Mouse (Mus musculus): ENCODE measurements around the gene Mbtps1. TPM values are rescaled to one million over a fixed set of nuclear protein-coding genes. Genes with fewer than 3 reads are reported as not detected.

Gene Mbtps1
- polyA plus RNA-seq, 1 experiment from 2014 or later = 42.5 TPM

- no peaks in the 10 kb centered on the region for H3K4me1 ChIP-seq (ENCODE audit: control insufficient read depth, insufficient read depth, low read length)
- no peak overlapping the region for H3K4me3 ChIP-seq (ENCODE audit: low read depth, low read length)
- H3K27me3 ChIP-seq (ENCODE audit: control insufficient read depth, insufficient read depth, low read length) = no peaks in the 10 kb centered on the region
- H3K36me3 ChIP-seq (ENCODE audit: control insufficient read depth, insufficient read depth, low read length) = peaks cover 61% of the 10 kb centered on the region
- WGBS = 42% methylated on average over 5 of the region's 5 CpGs
- no peak overlapping the region for H3K27ac ChIP-seq (ENCODE audit: low read depth, low read length)
- peak; percentile 65 for ATAC-seq (ENCODE audit: low read depth)
- H3K9ac ChIP-seq (replicated peaks; ENCODE audit: low read depth, low read length) = no peak overlapping the region
- H3K9me3 ChIP-seq (ENCODE audit: control insufficient read depth, low read length) = no peaks in the 10 kb centered on the region
- no peak overlapping the region for H3K4me2 ChIP-seq (ENCODE audit: low read depth, low read length)
Observed at GRCm38 (mm10) chr8:119516674-119517073, 41.9 kb downstream of the Mbtps1 start.

- Histone ChIP-seq H3K9ac (replicated peaks; ENCODE audit: low read depth, low read length) (no peak overlapping the region), H3K4me1 (ENCODE audit: control insufficient read depth, insufficient read depth, low read length) (no peaks in the 10 kb centered on the region), H3K27me3 (ENCODE audit: control insufficient read depth, insufficient read depth, low read length) (no peaks in the 10 kb centered on the region), H3K4me2 (ENCODE audit: low read depth, low read length) (no peak overlapping the region), H3K27ac (ENCODE audit: low read depth, low read length) (no peak overlapping the region), H3K36me3 (ENCODE audit: control insufficient read depth, insufficient read depth, low read length) (peaks cover 59% of the 10 kb centered on the region), H3K9me3 (ENCODE audit: control insufficient read depth, low read length) (no peaks in the 10 kb centered on the region), H3K4me3 (ENCODE audit: low read depth, low read length) (no peak overlapping the region)
- 51% methylated on average over 3 of the region's 3 CpGs for WGBS
- ATAC-seq (ENCODE audit: low read depth) = no peak
Observed at GRCm38 (mm10) chr8:119515767-119516166, 42.8 kb downstream of the Mbtps1 start.

GRCm38 (mm10) chr8:119514940-119515339, 43.6 kb downstream of the Mbtps1 start:
- 95% methylated on average over 3 of the region's 3 CpGs for WGBS
- peaks cover 60% of the 10 kb centered on the region for H3K36me3 ChIP-seq (ENCODE audit: control insufficient read depth, insufficient read depth, low read length)
- H3K4me3 ChIP-seq (ENCODE audit: low read depth, low read length) = no peak overlapping the region
- H3K27me3 ChIP-seq (ENCODE audit: control insufficient read depth, insufficient read depth, low read length) = no peaks in the 10 kb centered on the region
- H3K4me1 ChIP-seq (ENCODE audit: control insufficient read depth, insufficient read depth, low read length) = no peaks in the 10 kb centered on the region
- no peak overlapping the region for H3K9ac ChIP-seq (replicated peaks; ENCODE audit: low read depth, low read length)
- H3K27ac ChIP-seq (ENCODE audit: low read depth, low read length) = no peak overlapping the region
- H3K9me3 ChIP-seq (ENCODE audit: control insufficient read depth, low read length) = no peaks in the 10 kb centered on the region
- no peak for ATAC-seq (ENCODE audit: low read depth)
- no peak overlapping the region for H3K4me2 ChIP-seq (ENCODE audit: low read depth, low read length)

- ATAC-seq (ENCODE audit: low read depth) = no peak
- Histone ChIP-seq H3K4me1 (ENCODE audit: control insufficient read depth, insufficient read depth, low read length) (no peaks in the 10 kb centered on the region), H3K9me3 (ENCODE audit: control insufficient read depth, low read length) (no peaks in the 10 kb centered on the region), H3K4me2 (ENCODE audit: low read depth, low read length) (no peak overlapping the region), H3K27ac (ENCODE audit: low read depth, low read length) (no peak overlapping the region), H3K36me3 (ENCODE audit: control insufficient read depth, insufficient read depth, low read length) (peaks cover 64% of the 10 kb centered on the region), H3K4me3 (ENCODE audit: low read depth, low read length) (no peak overlapping the region), H3K9ac (replicated peaks; ENCODE audit: low read depth, low read length) (no peak overlapping the region), H3K27me3 (ENCODE audit: control insufficient read depth, insufficient read depth, low read length) (no peaks in the 10 kb centered on the region)
- WGBS = 96% methylated on average over 4 of the region's 4 CpGs
Observed at GRCm38 (mm10) chr8:119513405-119513804, 45.1 kb downstream of the Mbtps1 start.

GRCm38 (mm10) chr8:119511722-119512121, 46.8 kb downstream of the Mbtps1 start:
- ATAC-seq (ENCODE audit: low read depth) = no peak
- 92% methylated on average over 7 of the region's 7 CpGs for WGBS
- Histone ChIP-seq H3K4me2 (ENCODE audit: low read depth, low read length) (no peak overlapping the region), H3K27me3 (ENCODE audit: control insufficient read depth, insufficient read depth, low read length) (no peaks in the 10 kb centered on the region), H3K36me3 (ENCODE audit: control insufficient read depth, insufficient read depth, low read length) (peaks cover 53% of the 10 kb centered on the region), H3K9ac (replicated peaks; ENCODE audit: low read depth, low read length) (no peak overlapping the region), H3K27ac (ENCODE audit: low read depth, low read length) (no peak overlapping the region), H3K9me3 (ENCODE audit: control insufficient read depth, low read length) (no peaks in the 10 kb centered on the region), H3K4me1 (ENCODE audit: control insufficient read depth, insufficient read depth, low read length) (no peaks in the 10 kb centered on the region), H3K4me3 (ENCODE audit: low read depth, low read length) (no peak overlapping the region)

GRCm38 (mm10) chr8:119510471-119510870, 48.1 kb downstream of the Mbtps1 start:
- Histone ChIP-seq H3K4me1 (ENCODE audit: control insufficient read depth, insufficient read depth, low read length) (no peaks in the 10 kb centered on the region), H3K9me3 (ENCODE audit: control insufficient read depth, low read length) (no peaks in the 10 kb centered on the region), H3K27ac (ENCODE audit: low read depth, low read length) (no peak overlapping the region), H3K9ac (replicated peaks; ENCODE audit: low read depth, low read length) (no peak overlapping the region), H3K4me3 (ENCODE audit: low read depth, low read length) (no peak overlapping the region), H3K4me2 (ENCODE audit: low read depth, low read length) (no peak overlapping the region), H3K27me3 (ENCODE audit: control insufficient read depth, insufficient read depth, low read length) (no peaks in the 10 kb centered on the region), H3K36me3 (ENCODE audit: control insufficient read depth, insufficient read depth, low read length) (peaks cover 46% of the 10 kb centered on the region)
- WGBS = 87% methylated on average over 9 of the region's 9 CpGs
- no peak for ATAC-seq (ENCODE audit: low read depth)

GRCm38 (mm10) chr8:119506106-119506505, 52.4 kb downstream of the Mbtps1 start:
- no peak for ATAC-seq (ENCODE audit: low read depth)
- no peaks in the 10 kb centered on the region for H3K4me1 ChIP-seq (ENCODE audit: control insufficient read depth, insufficient read depth, low read length)
- H3K4me2 ChIP-seq (ENCODE audit: low read depth, low read length) = no peak overlapping the region
- no peak overlapping the region for H3K9ac ChIP-seq (replicated peaks; ENCODE audit: low read depth, low read length)
- H3K27me3 ChIP-seq (ENCODE audit: control insufficient read depth, insufficient read depth, low read length) = no peaks in the 10 kb centered on the region
- H3K9me3 ChIP-seq (ENCODE audit: control insufficient read depth, low read length) = no peaks in the 10 kb centered on the region
- WGBS = 92% methylated on average over 8 of the region's 8 CpGs
- H3K27ac ChIP-seq (ENCODE audit: low read depth, low read length) = no peak overlapping the region
- H3K36me3 ChIP-seq (ENCODE audit: control insufficient read depth, insufficient read depth, low read length) = peaks cover 25% of the 10 kb centered on the region
- no peak overlapping the region for H3K4me3 ChIP-seq (ENCODE audit: low read depth, low read length)

GRCm38 (mm10) chr8:119505488-119505887, 53.0 kb downstream of the Mbtps1 start:
- Histone ChIP-seq H3K4me3 (ENCODE audit: low read depth, low read length) (no peak overlapping the region), H3K4me1 (ENCODE audit: control insufficient read depth, insufficient read depth, low read length) (no peaks in the 10 kb centered on the region), H3K27ac (ENCODE audit: low read depth, low read length) (no peak overlapping the region), H3K9ac (replicated peaks; ENCODE audit: low read depth, low read length) (no peak overlapping the region), H3K27me3 (ENCODE audit: control insufficient read depth, insufficient read depth, low read length) (no peaks in the 10 kb centered on the region), H3K4me2 (ENCODE audit: low read depth, low read length) (no peak overlapping the region), H3K9me3 (ENCODE audit: control insufficient read depth, low read length) (no peaks in the 10 kb centered on the region), H3K36me3 (ENCODE audit: control insufficient read depth, insufficient read depth, low read length) (peaks cover 22% of the 10 kb centered on the region)
- WGBS = 58% methylated on average over 9 of the region's 9 CpGs
- ATAC-seq (ENCODE audit: low read depth) = no peak

- H3K4me3 ChIP-seq (ENCODE audit: low read depth, low read length) = no peak overlapping the region
- no peaks in the 10 kb centered on the region for H3K27me3 ChIP-seq (ENCODE audit: control insufficient read depth, insufficient read depth, low read length)
- no peaks in the 10 kb centered on the region for H3K4me1 ChIP-seq (ENCODE audit: control insufficient read depth, insufficient read depth, low read length)
- no peak overlapping the region for H3K27ac ChIP-seq (ENCODE audit: low read depth, low read length)
- H3K9me3 ChIP-seq (ENCODE audit: control insufficient read depth, low read length) = no peaks in the 10 kb centered on the region
- ATAC-seq (ENCODE audit: low read depth) = no peak
- WGBS = 28% methylated on average over 10 of the region's 10 CpGs
- peaks cover 2% of the 10 kb centered on the region; the same call in 1 of the 2 replicates for H3K36me3 ChIP-seq (ENCODE audit: control insufficient read depth, insufficient read depth, low read length)
- no peak overlapping the region for H3K4me2 ChIP-seq (ENCODE audit: low read depth, low read length)
- no peak overlapping the region for H3K9ac ChIP-seq (replicated peaks; ENCODE audit: low read depth, low read length)
Observed at GRCm38 (mm10) chr8:119503191-119503767, 55.3 kb downstream of the Mbtps1 start.
